Mouse (Mus musculus) common myeloid progenitor, adult 5-6 weeks (primary cell): ENCODE data around the gene Limk2. TPM values are rescaled to one million over a fixed set of nuclear protein-coding genes. Genes with fewer than 3 reads are reported as not detected.

Experiments
- ATAC-seq: replicated peaks from 2 replicates; pipeline ENCODE4 v1.8.0; 2016; ENCODE audit warnings: low read depth, mild to moderate bottlenecking, moderate TSS enrichment, inconsistent platforms; ENCODE audit not compliant: poor library complexity, severe bottlenecking
- total RNA-seq: library from RNA; stranded (forward); fragments of 200-1000, 187-1606 nt; gene quantifications from 2 replicates; pipeline ENCODE4 v1.2.3, GENCODE M21; 2017

Limk2 gene
- total RNA-seq, 1 experiment from 2014 or later = 13.8 TPM

- no peak for ATAC-seq
Observed at GRCm38 (mm10) chr11:3374293-3374645, 34.7 kb downstream of the Limk2 start.

GRCm38 (mm10) chr11:3373591-3374292 is 35.2 kb downstream of the Limk2 start:
- ATAC-seq = no peak

- peak; percentile 20 for ATAC-seq
Observed at GRCm38 (mm10) chr11:3371599-3372295, 37.2 kb downstream of the Limk2 start.

DNA sequence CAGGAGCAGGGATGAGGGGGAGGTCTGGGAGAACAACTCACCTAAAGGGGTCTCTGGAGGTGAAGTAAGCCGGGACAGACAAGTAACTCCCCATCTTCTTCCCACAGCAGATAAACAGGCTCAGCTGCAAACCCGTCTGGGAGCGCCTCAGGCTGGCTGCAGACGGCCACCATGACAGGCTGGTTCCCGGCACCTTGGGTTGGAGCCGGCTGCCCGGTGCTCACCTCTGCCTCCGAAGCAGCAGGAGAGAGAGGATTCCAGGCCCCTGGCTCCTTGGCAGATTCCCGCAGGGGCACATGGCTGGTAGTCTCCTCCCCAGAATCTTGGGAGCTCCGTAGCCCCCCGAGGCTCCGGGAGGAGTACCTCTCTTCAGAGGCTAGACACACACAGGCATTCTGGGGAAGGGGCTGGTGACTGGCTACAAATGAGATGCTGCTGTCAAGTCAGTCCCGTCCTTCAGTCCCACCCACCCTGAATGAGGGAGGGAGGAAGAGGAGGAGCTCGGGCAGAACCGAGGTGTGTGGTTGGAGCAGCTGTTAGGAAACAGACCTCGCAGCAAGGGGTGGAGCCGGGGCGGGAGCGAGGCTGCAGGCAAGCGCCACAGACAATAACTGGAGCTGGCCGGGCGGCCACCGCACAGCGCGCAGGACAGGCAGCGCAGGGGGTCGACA is 37.9 kb downstream of the Limk2 start:
- ATAC-seq = peak; percentile 97

- no peak for ATAC-seq
Observed at GRCm38 (mm10) chr11:3370162-3370561, 38.8 kb downstream of the Limk2 start.

- no peak for ATAC-seq
Observed at GRCm38 (mm10) chr11:3369449-3369848, 39.5 kb downstream of the Limk2 start.

GRCm38 (mm10) chr11:3368983-3369382 is 40.0 kb downstream of the Limk2 start:
- ATAC-seq = no peak

DNA sequence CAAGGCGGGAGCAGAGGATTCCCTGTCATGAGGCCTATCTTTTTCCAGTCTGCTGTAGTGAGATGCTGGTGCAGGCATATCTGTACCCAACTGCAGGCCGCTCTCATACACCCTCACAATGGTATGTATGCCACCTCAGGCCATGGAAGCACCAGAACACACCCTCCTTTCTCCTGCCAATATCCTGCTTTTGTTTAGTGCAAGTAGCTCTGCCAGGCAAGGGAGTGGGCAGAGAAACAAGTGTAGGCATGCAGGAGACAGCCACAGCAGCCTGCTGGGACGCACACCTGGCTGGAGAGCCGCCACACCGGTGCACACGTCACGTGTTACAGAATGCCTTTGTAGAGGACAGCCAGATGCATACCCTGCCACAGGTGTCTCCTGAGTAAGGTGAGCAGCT is 42.6 kb downstream of the Limk2 start:
- ATAC-seq = no peak

- ATAC-seq = no peak
Observed at GRCm38 (mm10) chr11:3362854-3363253, 46.1 kb downstream of the Limk2 start.

GRCm38 (mm10) chr11:3352990-3353585 is 55.9 kb downstream of the Limk2 start:
- ATAC-seq = peak; percentile 50; the same call in 1 of the 2 replicates

- no peak for ATAC-seq
Observed at GRCm38 (mm10) chr11:3352131-3352530, 56.9 kb downstream of the Limk2 start.

DNA sequence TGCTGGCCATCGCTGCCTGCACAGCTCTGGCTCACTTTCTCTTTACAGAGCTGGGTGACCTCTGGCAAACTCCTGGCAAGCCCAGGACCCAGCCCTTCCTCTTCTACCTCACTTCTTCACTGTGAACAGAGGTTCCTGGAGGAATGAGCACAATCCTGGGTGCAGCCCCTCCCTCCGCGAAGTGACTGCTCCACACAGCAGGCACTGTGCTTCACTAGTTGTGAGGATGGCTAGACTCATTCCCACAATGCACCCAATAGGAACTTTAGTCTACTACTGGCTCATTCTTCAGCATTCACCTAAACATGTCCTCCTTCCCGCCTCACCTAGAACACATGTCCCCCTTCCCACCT is 59.7 kb downstream of the Limk2 start:
- no peak for ATAC-seq

- ATAC-seq = no peak
Observed at GRCm38 (mm10) chr11:3348576-3349342, 60.2 kb downstream of the Limk2 start.

DNA sequence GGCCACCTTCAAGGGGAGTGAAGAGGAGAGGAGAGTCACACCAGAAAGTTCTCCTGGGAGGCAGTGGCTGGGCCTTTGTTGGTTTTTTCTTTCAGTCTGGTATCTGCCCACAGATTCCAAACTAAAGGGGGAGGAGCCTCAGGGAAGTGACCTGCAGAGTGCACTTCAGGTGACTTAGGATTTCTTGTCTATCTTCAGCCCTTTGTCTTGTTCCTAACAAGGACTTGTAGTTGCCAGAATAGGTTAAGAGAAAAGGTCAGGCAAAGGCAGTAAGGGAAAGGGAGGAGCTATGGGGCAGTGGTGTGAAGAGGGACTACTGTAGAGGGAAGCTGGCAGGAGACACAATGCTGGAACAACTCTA is 61.2 kb downstream of the Limk2 start:
- no peak for ATAC-seq

DNA sequence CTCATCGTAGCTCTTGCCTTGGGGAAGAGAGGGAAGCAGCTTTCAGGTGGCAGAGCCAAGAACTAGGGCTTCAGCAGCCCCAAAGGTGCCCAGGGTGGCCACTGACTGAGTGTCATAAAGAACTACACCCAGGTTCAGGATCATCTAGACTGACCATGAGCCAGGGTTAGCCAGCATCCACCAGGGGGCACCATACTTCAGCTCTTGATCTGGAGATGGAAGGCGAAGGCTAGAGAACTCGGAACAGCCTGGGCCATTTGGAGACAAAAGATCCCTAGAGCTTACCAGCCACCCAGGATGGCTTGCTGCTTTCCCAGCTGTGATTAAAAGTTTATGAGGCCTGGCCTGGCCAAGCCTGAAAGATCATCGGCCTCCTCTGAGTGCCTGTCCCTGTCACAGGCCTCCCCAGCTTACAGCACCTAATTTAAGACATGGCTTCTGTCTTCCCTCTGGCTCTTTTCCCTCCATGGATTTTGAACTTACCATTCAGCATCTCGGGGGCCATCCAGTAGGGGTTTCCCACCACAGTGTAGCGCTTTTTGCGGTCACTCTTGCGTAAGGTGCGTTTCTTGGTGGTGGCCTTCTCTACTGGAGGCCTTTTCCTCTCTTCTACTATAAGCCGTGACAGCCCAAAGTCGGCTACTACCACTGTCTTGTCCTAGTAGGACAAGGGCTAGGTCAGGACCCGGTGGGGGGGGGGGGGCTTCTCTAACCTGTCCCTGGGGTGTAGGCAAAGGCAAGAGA is 61.7 kb downstream of the Limk2 start:
- ATAC-seq = peak; percentile 85

GRCm38 (mm10) chr11:3346351-3346750 is 62.6 kb downstream of the Limk2 start:
- ATAC-seq = no peak

DNA sequence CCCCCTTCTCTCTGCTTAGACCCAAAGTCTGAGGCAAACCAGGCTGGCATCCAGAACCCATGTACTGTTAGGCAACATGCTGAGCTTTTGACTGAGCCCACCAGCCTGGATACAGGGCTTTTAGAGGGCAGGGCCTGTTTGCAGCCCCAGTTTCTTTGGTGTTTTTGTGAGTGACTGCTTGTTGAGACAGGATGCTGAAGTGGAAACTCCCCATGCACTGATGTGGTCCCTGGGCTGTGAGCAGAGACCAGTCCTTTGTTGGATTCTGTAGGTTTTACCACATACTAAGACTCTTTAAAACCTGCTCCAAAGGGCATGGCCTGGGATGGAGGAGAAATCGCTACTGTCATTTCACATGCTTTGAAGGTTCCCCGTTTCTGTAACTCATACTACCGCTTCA is 64.1 kb downstream of the Limk2 start:
- ATAC-seq = no peak

- no peak for ATAC-seq
Observed at GRCm38 (mm10) chr11:3341476-3341875, 67.5 kb downstream of the Limk2 start.

DNA sequence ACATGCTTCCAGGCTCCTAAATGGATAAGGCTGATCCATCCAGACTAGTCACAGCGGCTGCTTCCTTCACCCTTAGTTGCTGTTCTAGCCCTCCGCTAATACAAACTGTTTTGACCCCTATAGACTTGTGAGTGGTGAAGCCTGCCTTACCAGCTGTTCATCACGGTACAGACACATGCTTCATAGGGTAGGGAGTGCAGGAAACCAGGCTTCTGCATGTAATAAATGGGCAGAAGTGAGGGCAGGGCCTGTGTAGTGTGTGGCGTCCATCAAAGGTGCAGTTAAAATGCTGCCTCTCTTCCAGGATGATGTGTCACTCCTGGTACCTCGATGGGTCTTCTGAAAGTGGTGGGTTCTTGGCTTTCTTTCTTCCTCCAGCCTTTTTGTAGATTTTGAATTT is 71.0 kb downstream of the Limk2 start:
- no peak for ATAC-seq
